Mouse (Mus musculus) forebrain, embryonic 16.5 days (tissue): ENCODE data around the gene Fxyd3. TPM values are rescaled to one million over a fixed set of nuclear protein-coding genes. Genes with fewer than 3 reads are reported as not detected.

Experiments
- ATAC-seq: fragments of 200-750 bp; cut with Nextera tagmentation; 2 replicates; pipeline ENCODE4 v1.8.0; 2017; ENCODE audit warnings: mild to moderate bottlenecking, moderate library complexity
- H3K27ac ChIP-seq: fragments of 300-500 bp; sonication (generic); 2 replicates; pipeline ENCODE4 v1.5.1; 2014; ENCODE audit warnings: low read length, control low read depth
- H3K27me3 ChIP-seq: fragments of 300-500 bp; sonication (generic); replicated peaks from 2 replicates; pipeline ENCODE4 v1.6.1; 2014; ENCODE audit warnings: low read length; ENCODE audit not compliant: control insufficient read depth, insufficient read depth
- H3K36me3 ChIP-seq: fragments of 300-500 bp; sonication (generic); 2 replicates; pipeline ENCODE4 v1.6.1; 2014; ENCODE audit not compliant: control insufficient read depth, insufficient read depth
- H3K4me1 ChIP-seq: fragments of 300-500 bp; sonication (generic); replicated peaks from 2 replicates; pipeline ENCODE4 v1.6.1; 2014; ENCODE audit warnings: low read length; ENCODE audit not compliant: control insufficient read depth, insufficient read depth
- H3K4me2 ChIP-seq: fragments of 300-500 bp; sonication (generic); 2 replicates; pipeline ENCODE4 v1.6.1; 2014; ENCODE audit warnings: mild to moderate bottlenecking, low read length, control low read depth
- H3K4me3 ChIP-seq: fragments of 300-500 bp; sonication (generic); replicated peaks from 2 replicates; pipeline ENCODE4 v1.5.1; 2014; ENCODE audit warnings: mild to moderate bottlenecking, low read length, control low read depth
- H3K9ac ChIP-seq: fragments of 300-500 bp; sonication (generic); replicated peaks from 2 replicates; pipeline ENCODE4 v1.6.1; 2014; ENCODE audit warnings: low read depth, low read length, control low read depth
- H3K9me3 ChIP-seq: fragments of 300-500 bp; sonication (generic); 2 replicates; pipeline ENCODE4 v1.6.1; 2016; ENCODE audit warnings: low read length; ENCODE audit not compliant: control insufficient read depth
- WGBS: fragments of 180-500 bp; shearing (Covaris S2); extraction: QIAGEN DNeasy Blood & Tissue Kit; methylation state at CpG from one replicate; pipeline ENCODE4 v1.1.7; 2014; 5-methylcytosine and 5-hydroxymethylcytosine counted together
- polyA plus RNA-seq: library from polyadenylated mRNA; unstranded; fragments of >200 nt; fragmentation: Nextera tagmentation; extraction: Ambion mirVana; gene quantifications from 2 replicates; pipeline ENCODE4 v1.2.1, GENCODE M21; 2015

Fxyd3 gene
- polyA plus RNA-seq, 1 experiment from 2014 or later: 0.15 TPM

DNA sequence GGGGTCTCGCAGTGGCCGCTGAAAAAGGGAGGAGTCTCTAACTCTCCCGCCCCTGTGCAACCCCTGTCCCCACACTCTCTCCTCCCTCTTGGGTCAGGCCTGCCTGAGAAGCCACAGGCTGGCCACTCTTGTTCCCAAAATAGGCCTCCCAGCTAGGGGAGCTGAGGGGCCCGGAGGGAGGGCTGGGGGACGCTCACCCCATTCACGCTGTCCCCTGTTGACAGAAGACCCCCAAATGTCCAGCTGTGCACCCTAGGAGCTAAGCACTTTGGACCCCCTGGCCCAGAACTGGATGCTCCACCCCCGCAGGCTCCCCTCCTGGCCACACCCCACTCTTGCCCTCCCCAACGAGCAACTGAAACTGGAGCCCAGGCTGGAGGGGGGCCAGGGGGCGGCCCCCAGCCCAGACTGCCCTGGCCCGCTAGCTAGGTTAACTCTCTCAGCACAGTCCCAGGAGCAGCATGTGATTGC lies 21.1 kb downstream of the Fxyd3 start:
- Histone ChIP-seq H3K36me3 (no peaks in the 10 kb centered on the region), H3K27me3 (peaks cover 28% of the 10 kb centered on the region), H3K9me3 (no peaks in the 10 kb centered on the region), H3K9ac (0 out of 2 replicates have a peak overlapping the region, but pooled peaks have one; percentile 13), H3K4me3 (no peak overlapping the region), H3K27ac (no peak overlapping the region), H3K4me1 (peaks cover 26% of the 10 kb centered on the region), H3K4me2 (no peak overlapping the region)
- no peak for ATAC-seq
- 5% methylated on average over 10 of the region's 10 CpGs for WGBS

DNA sequence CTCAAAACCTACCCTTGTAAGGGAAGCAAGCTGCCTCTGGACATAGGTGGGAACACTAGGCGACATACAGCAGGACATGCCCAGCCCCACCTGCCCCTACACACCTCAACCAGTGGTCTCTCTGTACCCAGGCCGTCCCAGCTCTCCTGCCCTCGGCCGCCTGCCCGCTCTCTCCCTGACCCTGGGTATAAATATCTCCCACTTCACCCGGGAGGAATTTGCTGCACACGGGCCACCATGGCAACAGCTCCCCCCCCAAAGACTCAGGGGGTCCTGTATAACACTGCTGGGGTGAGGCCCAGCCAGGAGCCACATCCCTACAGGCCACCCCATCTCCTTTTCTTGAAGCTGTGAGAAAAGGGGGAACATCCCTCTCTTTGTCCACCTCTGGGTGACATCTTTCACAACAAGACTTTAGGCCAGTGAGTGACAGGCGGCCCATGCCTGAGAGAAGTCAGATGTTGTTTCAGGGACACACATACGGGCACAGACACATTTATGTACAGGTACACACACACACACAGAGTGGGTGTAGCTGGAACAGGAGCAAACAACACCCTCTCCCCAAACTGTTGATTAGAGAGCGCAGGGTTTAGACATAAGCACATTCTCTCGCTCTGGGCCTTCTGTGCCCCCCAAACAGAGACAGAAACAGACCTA lies 21.7 kb downstream of the Fxyd3 start:
- no peaks in the 10 kb centered on the region for H3K36me3 ChIP-seq
- no peak overlapping the region for H3K4me2 ChIP-seq
- no peak for ATAC-seq
- 42% methylated on average over 11 of the region's 11 CpGs for WGBS
- peaks cover 32% of the 10 kb centered on the region for H3K4me1 ChIP-seq
- no peak overlapping the region for H3K4me3 ChIP-seq
- H3K9me3 ChIP-seq: no peaks in the 10 kb centered on the region
- no peak overlapping the region for H3K27ac ChIP-seq
- H3K9ac ChIP-seq: no peak overlapping the region
- peaks cover 28% of the 10 kb centered on the region for H3K27me3 ChIP-seq

DNA sequence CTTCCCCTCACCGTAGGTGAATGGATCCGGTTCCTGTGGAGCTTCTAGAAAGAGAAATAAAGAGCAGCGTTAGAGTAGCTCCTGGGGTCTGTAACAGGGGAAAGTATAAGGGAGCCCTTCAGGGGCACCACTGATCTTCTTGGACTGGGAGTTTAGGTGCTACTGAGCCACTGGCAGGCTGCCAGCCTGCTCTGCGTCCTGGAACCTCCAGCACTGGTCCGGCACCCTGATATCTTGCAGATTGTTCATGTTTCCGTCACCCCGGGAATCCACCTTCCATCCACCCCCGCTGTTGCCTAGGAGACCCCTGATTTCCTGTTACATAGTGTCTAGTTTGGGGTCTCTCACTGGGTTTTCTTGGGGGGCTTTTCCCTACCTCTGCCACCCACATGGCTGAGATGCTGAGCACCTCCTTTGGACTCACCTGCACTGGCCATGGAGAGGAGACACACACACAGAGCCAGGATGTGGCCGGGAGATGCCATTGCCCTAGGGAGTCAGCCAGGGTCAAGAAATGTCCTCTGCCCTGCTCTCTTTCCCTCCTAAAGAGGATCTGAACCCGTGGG lies 22.5 kb downstream of the Fxyd3 start:
- Histone ChIP-seq H3K4me3 (no peak overlapping the region), H3K27me3 (peaks cover 30% of the 10 kb centered on the region), H3K9ac (no peak overlapping the region), H3K27ac (no peak overlapping the region), H3K4me2 (no peak overlapping the region), H3K4me1 (peaks cover 37% of the 10 kb centered on the region), H3K36me3 (no peaks in the 10 kb centered on the region), H3K9me3 (no peaks in the 10 kb centered on the region)
- 30% methylated on average over 10 of the region's 10 CpGs for WGBS
- no peak for ATAC-seq

DNA sequence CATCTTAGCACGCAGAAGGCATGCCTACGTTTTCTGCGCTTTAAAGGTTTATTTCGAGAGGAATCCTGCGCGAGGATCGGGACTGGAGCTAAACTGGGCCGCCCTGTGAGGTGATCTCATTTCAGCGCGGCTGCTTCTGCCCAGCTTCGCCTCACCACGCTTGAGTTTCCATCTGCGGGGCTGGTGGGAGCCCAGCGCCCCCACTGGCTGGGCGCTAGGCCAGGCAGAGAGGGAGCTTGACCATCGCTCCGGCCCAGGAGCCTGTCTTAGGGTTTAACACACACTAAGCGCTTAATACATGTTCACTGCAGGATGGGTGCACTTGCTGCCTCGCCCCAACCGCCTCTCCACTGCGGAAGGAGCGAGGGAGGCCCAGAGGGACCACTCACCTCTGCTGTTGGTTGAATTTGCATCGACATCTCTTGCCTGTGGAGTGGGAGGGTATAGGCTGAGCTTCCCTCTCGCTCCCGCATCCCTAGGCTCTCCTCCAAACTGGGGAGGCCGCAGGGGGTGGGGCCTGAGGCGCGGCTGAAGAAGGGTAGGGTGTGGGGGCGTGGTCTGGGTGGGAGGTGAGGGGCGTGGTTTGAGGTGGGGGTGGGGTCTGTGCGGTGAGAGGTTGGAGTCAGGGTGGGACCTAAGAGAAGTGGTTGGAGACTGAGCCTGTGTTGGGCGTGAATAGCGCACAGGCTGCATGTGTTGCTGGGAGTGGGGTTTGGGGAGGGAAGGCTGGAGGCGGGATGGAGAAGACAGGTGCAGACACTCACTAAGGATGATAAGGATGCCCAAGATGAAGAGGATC lies 23.7 kb downstream of the Fxyd3 start:
- peak overlapping the region; percentile 22; the same call in 1 of the 2 replicates for H3K9ac ChIP-seq
- peak; percentile 5; the same call in 1 of the 2 replicates for ATAC-seq
- WGBS: under 1% methylated on average over 34 of the region's 34 CpGs
- peak overlapping the region; percentile 38 for H3K4me2 ChIP-seq
- H3K4me3 ChIP-seq: peak overlapping the region; percentile 27
- H3K4me1 ChIP-seq: peaks cover 37% of the 10 kb centered on the region
- peaks cover 30% of the 10 kb centered on the region for H3K27me3 ChIP-seq
- H3K27ac ChIP-seq: no peak overlapping the region
- no peaks in the 10 kb centered on the region for H3K36me3 ChIP-seq
- no peaks in the 10 kb centered on the region for H3K9me3 ChIP-seq

DNA sequence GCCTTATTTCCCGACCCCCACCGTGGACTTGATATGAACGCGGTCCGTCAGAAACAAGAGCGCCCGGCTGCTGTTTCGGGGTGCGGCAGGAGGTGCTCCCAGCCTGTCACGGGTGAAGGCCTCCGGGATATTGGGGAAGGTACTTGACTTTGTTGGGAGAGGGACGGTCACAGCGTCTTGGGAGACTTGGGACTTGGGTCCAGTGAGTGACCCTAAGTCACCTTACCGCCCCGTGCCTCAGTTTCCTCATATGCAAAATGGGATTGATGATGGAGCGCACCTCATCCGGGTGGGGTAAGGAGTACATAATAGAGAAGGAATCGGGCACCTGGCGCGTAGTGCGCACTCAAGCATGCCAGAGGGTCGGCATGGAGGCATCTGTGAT lies 24.3 kb downstream of the Fxyd3 start:
- Histone ChIP-seq H3K9me3 (no peaks in the 10 kb centered on the region), H3K36me3 (no peaks in the 10 kb centered on the region), H3K9ac (peak overlapping the region; percentile 22; the same call in 1 of the 2 replicates), H3K27ac (no peak overlapping the region), H3K4me1 (peaks cover 37% of the 10 kb centered on the region), H3K27me3 (peaks cover 30% of the 10 kb centered on the region), H3K4me2 (peak overlapping the region; percentile 38), H3K4me3 (peak overlapping the region; percentile 27)
- WGBS: 1% methylated on average over 22 of the region's 22 CpGs
- 0 out of 2 replicates have a peak, but pooled peaks have one; percentile 4 for ATAC-seq

DNA sequence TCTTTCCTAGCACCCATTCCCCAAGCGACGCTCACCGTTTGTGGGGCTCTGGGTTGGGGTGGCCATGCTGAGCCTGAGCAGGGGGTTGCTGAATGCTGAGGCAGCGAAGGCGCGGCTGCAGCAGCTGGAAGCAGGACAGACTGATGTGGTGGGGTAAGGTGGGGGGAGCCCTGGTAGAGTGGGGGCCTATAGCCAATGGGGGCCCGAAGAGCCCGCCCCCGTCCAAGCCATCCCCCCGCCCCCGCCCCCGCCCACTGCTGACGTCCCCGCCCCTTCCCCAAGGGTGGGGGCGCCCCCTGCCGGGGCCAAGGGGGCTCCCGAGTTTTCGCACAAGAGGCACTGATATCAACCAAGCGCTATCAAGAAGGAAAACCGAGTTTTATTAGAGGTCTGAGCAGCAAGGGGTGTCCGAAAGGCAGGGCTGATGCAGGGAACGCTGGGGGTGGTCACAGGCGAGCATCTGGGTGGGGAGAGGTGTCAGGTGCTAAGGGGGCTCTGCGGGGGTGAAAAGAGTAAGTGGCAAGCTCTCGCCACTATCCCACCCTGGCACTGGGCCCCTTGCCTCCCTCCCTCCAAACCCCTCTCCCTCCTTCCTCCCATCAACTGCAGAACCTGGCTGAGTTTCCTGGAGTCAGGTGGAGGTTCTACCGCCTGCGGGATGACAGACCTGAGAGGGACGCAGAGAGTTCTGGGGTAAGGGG lies 25.0 kb downstream of the Fxyd3 start, which contains the start of gene Fxyd7:
TSS of gene Fxyd7 (minus strand) at position 147 of the 701 bp plus-strand sequence.
- H3K27ac ChIP-seq: no peak within 1 kb of the TSS
- no peaks in the 10 kb centered on the region for H3K36me3 ChIP-seq
- peak within 1 kb of the TSS; percentile 37 for H3K9ac ChIP-seq
- peak; percentile 22; the same call in 1 of the 2 replicates for ATAC-seq
- H3K9me3 ChIP-seq: no peaks in the 10 kb centered on the region
- peaks cover 37% of the 10 kb centered on the region for H3K4me1 ChIP-seq
- H3K27me3 ChIP-seq: peaks cover 30% of the 10 kb centered on the region
- H3K4me2 ChIP-seq: peak within 1 kb of the TSS; percentile 58
- H3K4me3 ChIP-seq: peak within 1 kb of the TSS; percentile 38
- under 1% methylated on average over 26 of the region's 28 CpGs for whole genome bisulfite sequencing

DNA sequence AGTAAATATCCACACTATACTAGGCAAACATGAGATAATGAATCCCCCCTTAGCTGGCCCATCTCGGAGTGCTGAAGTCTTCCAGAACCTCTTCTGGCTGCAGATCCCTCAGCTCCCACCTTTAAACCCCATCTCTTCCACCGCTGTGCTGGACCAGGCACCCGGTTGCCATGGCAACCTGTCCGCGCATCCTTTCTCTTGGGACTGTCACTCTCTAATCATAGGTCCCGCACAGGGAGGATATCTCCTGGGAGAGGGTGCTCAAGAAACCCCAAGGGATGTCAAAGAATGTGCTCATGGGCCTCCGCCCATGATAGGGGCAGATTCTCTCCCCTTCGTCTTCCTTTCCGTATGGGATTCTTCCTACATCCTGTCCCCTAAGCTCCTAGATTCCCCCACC lies 25.6 kb downstream of the Fxyd3 start:
- Histone ChIP-seq H3K4me3 (peak overlapping the region; percentile 38), H3K9me3 (no peaks in the 10 kb centered on the region), H3K4me1 (peaks cover 37% of the 10 kb centered on the region), H3K9ac (0 out of 2 replicates have a peak overlapping the region, but pooled peaks have one; percentile 37), H3K36me3 (no peaks in the 10 kb centered on the region), H3K27ac (no peak overlapping the region), H3K27me3 (peaks cover 30% of the 10 kb centered on the region), H3K4me2 (peak overlapping the region; percentile 58)
- WGBS: 3% methylated on average over 9 of the region's 9 CpGs
- ATAC-seq: peak; percentile 7; the same call in 1 of the 2 replicates

DNA sequence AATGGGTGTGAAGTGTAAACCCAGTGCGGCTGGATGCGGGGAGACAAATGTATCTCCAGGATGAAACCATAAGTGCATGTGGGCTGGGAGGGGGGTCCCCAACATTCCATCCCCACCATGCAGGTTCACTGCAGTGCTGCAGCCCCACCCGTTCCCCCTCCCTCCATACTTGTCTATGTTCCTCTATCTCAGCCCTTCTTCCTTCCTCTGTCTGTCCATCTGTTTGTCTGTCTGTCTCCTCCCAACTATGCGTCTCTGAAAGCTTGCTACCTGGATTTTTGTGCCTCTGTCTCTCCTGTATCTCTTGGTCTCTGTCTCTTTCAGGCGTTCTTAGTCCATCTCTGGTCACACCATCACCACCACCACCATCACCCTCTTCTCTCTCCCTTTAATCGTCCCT lies 26.0 kb downstream of the Fxyd3 start:
- peak; percentile 8; the same call in 1 of the 2 replicates for ATAC-seq
- Histone ChIP-seq H3K27ac (no peak overlapping the region), H3K9me3 (no peaks in the 10 kb centered on the region), H3K4me3 (peak overlapping the region; percentile 38), H3K36me3 (no peaks in the 10 kb centered on the region), H3K9ac (peak overlapping the region; percentile 35), H3K27me3 (peaks cover 30% of the 10 kb centered on the region), H3K4me2 (peak overlapping the region; percentile 58), H3K4me1 (peaks cover 37% of the 10 kb centered on the region)
- 3% methylated on average over 6 of the region's 6 CpGs for WGBS
